Mouse (Mus musculus): Measurements from ENCODE around the gene Col4a1. TPM values are rescaled to one million over a fixed set of nuclear protein-coding genes. Genes with fewer than 3 reads are reported as not detected.

The Col4a1 gene
- polyA plus RNA-seq, 1 experiment from 2014 or later = 250 TPM

- H3K4me3 ChIP-seq (ENCODE audit: control insufficient read depth in 1 of 2, insufficient read depth in 1 of 2, low read depth in 1 of 2, low read length in 2 of 2) = no peak overlapping the region
- no peak overlapping the region for H3K4me2 ChIP-seq (ENCODE audit: low read length)
- no peak overlapping the region for H3K9ac ChIP-seq (ENCODE audit: low read length)
- H3K27me3 ChIP-seq (ENCODE audit: control insufficient read depth, insufficient read depth, low read length) = no peaks in the 10 kb centered on the region
- 79% methylated on average over 3 of the region's 3 CpGs for WGBS
- peaks cover 12% of the 10 kb centered on the region; the same call in 1 of the 2 replicates for H3K36me3 ChIP-seq (ENCODE audit: control insufficient read depth, insufficient read depth, low read length)
- ATAC-seq (ENCODE audit: insufficient number of reproducible peaks, insufficient read depth, low FRiP score, low read depth) = no peak
- 0 out of 2 replicates have a peak, but pooled peaks cover 4% of the 10 kb centered on the region for H3K9me3 ChIP-seq (ENCODE audit: control insufficient read depth, low read length)
- H3K4me1 ChIP-seq (ENCODE audit: control insufficient read depth in 2 of 2, insufficient read depth in 2 of 2, low read length in 2 of 2) = peaks cover 52 to 76% of the 10 kb centered on the region in 2 experiments
- H3K27ac ChIP-seq (replicated peaks in 1 of 2; ENCODE audit: control insufficient read depth in 1 of 2, insufficient read depth in 1 of 2, low read depth in 2 of 2, low read length in 2 of 2) = peak overlapping the region; percentile 75 to 81; a peak in 3 of 4 replicates
These were observed 35.0 kb downstream of the Col4a1 start for GRCm38 (mm10) chr8:11277602-11278051.

- H3K27ac ChIP-seq (replicated peaks in 1 of 2; ENCODE audit: control insufficient read depth in 1 of 2, insufficient read depth in 1 of 2, low read depth in 2 of 2, low read length in 2 of 2) = no peak overlapping the region
- H3K9ac ChIP-seq (ENCODE audit: low read length) = no peak overlapping the region
- H3K4me2 ChIP-seq (ENCODE audit: low read length) = no peak overlapping the region
- ATAC-seq (ENCODE audit: insufficient number of reproducible peaks, insufficient read depth, low FRiP score, low read depth) = no peak
- no peaks in the 10 kb centered on the region for H3K36me3 ChIP-seq (ENCODE audit: control insufficient read depth, insufficient read depth, low read length)
- peaks cover 57 to 81% of the 10 kb centered on the region in 2 experiments for H3K4me1 ChIP-seq (ENCODE audit: control insufficient read depth in 2 of 2, insufficient read depth in 2 of 2, low read length in 2 of 2)
- no peak overlapping the region for H3K4me3 ChIP-seq (ENCODE audit: control insufficient read depth in 1 of 2, insufficient read depth in 1 of 2, low read depth in 1 of 2, low read length in 2 of 2)
- 74% methylated on average over 6 of the region's 6 CpGs for WGBS
- no peaks in the 10 kb centered on the region for H3K27me3 ChIP-seq (ENCODE audit: control insufficient read depth, insufficient read depth, low read length)
- no peaks in the 10 kb centered on the region for H3K9me3 ChIP-seq (ENCODE audit: control insufficient read depth, low read length)
These were observed 36.3 kb downstream of the Col4a1 start for GRCm38 (mm10) chr8:11276286-11276685.

- H3K4me1 ChIP-seq (ENCODE audit: control insufficient read depth in 2 of 2, insufficient read depth in 2 of 2, low read length in 2 of 2) = peaks cover 58 to 64% of the 10 kb centered on the region in 2 experiments
- no peak overlapping the region for H3K9ac ChIP-seq (ENCODE audit: low read length)
- H3K27ac ChIP-seq (replicated peaks in 1 of 2; ENCODE audit: control insufficient read depth in 1 of 2, insufficient read depth in 1 of 2, low read depth in 2 of 2, low read length in 2 of 2) = peak overlapping the region; percentile 17 to 64
- peak overlapping the region; percentile 42 for H3K4me2 ChIP-seq (ENCODE audit: low read length)
- no peaks in the 10 kb centered on the region for H3K9me3 ChIP-seq (ENCODE audit: control insufficient read depth, low read length)
- H3K27me3 ChIP-seq (ENCODE audit: control insufficient read depth, insufficient read depth, low read length) = no peaks in the 10 kb centered on the region
- peak; percentile 27; the same call in 1 of the 2 replicates for ATAC-seq (ENCODE audit: insufficient number of reproducible peaks, insufficient read depth, low FRiP score, low read depth)
- no peak overlapping the region for H3K4me3 ChIP-seq (ENCODE audit: control insufficient read depth in 1 of 2, insufficient read depth in 1 of 2, low read depth in 1 of 2, low read length in 2 of 2)
- 11% methylated on average over 7 of the region's 7 CpGs for WGBS
- H3K36me3 ChIP-seq (ENCODE audit: control insufficient read depth, insufficient read depth, low read length) = no peaks in the 10 kb centered on the region
These were observed 38.2 kb downstream of the Col4a1 start for GRCm38 (mm10) chr8:11274415-11274814.

GRCm38 (mm10) chr8:11273506-11274158 is 39.0 kb downstream of the Col4a1 start:
- Histone ChIP-seq H3K4me3 (ENCODE audit: control insufficient read depth in 1 of 2, insufficient read depth in 1 of 2, low read depth in 1 of 2, low read length in 2 of 2) (no peak overlapping the region), H3K4me1 (ENCODE audit: control insufficient read depth in 2 of 2, insufficient read depth in 2 of 2, low read length in 2 of 2) (peaks cover 56% of the 10 kb centered on the region in 2 experiments), H3K9me3 (ENCODE audit: control insufficient read depth, low read length) (no peaks in the 10 kb centered on the region), H3K9ac (ENCODE audit: low read length) (no peak overlapping the region), H3K36me3 (ENCODE audit: control insufficient read depth, insufficient read depth, low read length) (no peaks in the 10 kb centered on the region), H3K27ac (replicated peaks in 1 of 2; ENCODE audit: control insufficient read depth in 1 of 2, insufficient read depth in 1 of 2, low read depth in 2 of 2, low read length in 2 of 2) (peak overlapping the region; percentile 17 to 64), H3K4me2 (ENCODE audit: low read length) (no peak overlapping the region), H3K27me3 (ENCODE audit: control insufficient read depth, insufficient read depth, low read length) (no peaks in the 10 kb centered on the region)
- no peak for ATAC-seq (ENCODE audit: insufficient number of reproducible peaks, insufficient read depth, low FRiP score, low read depth)
- 68% methylated on average over 15 of the region's 15 CpGs for WGBS

GRCm38 (mm10) chr8:11272205-11272604 is 40.4 kb downstream of the Col4a1 start:
- H3K4me3 ChIP-seq (ENCODE audit: control insufficient read depth in 1 of 2, insufficient read depth in 1 of 2, low read depth in 1 of 2, low read length in 2 of 2) = no peak overlapping the region
- peak overlapping the region; percentile 20 to 63 for H3K27ac ChIP-seq (replicated peaks in 1 of 2; ENCODE audit: control insufficient read depth in 1 of 2, insufficient read depth in 1 of 2, low read depth in 2 of 2, low read length in 2 of 2)
- 63% methylated on average over 6 of the region's 6 CpGs for WGBS
- no peaks in the 10 kb centered on the region for H3K9me3 ChIP-seq (ENCODE audit: control insufficient read depth, low read length)
- no peak overlapping the region for H3K4me2 ChIP-seq (ENCODE audit: low read length)
- no peaks in the 10 kb centered on the region for H3K36me3 ChIP-seq (ENCODE audit: control insufficient read depth, insufficient read depth, low read length)
- H3K4me1 ChIP-seq (ENCODE audit: control insufficient read depth in 2 of 2, insufficient read depth in 2 of 2, low read length in 2 of 2) = peaks cover 47 to 52% of the 10 kb centered on the region in 2 experiments
- no peak for ATAC-seq (ENCODE audit: insufficient number of reproducible peaks, insufficient read depth, low FRiP score, low read depth)
- H3K9ac ChIP-seq (ENCODE audit: low read length) = no peak overlapping the region
- no peaks in the 10 kb centered on the region for H3K27me3 ChIP-seq (ENCODE audit: control insufficient read depth, insufficient read depth, low read length)

GRCm38 (mm10) chr8:11270826-11271225 is 41.8 kb downstream of the Col4a1 start:
- Histone ChIP-seq H3K4me2 (ENCODE audit: low read length) (no peak overlapping the region), H3K4me1 (ENCODE audit: control insufficient read depth in 2 of 2, insufficient read depth in 2 of 2, low read length in 2 of 2) (peaks cover 43 to 55% of the 10 kb centered on the region in 2 experiments), H3K36me3 (ENCODE audit: control insufficient read depth, insufficient read depth, low read length) (peaks cover 5% of the 10 kb centered on the region; the same call in 1 of the 2 replicates), H3K4me3 (ENCODE audit: control insufficient read depth in 1 of 2, insufficient read depth in 1 of 2, low read depth in 1 of 2, low read length in 2 of 2) (no peak overlapping the region), H3K27ac (replicated peaks in 1 of 2; ENCODE audit: control insufficient read depth in 1 of 2, insufficient read depth in 1 of 2, low read depth in 2 of 2, low read length in 2 of 2) (0 out of 4 replicates have a peak overlapping the region, but pooled peaks of 1 of the 2 experiments have one; percentile 10), H3K9me3 (ENCODE audit: control insufficient read depth, low read length) (no peaks in the 10 kb centered on the region), H3K27me3 (ENCODE audit: control insufficient read depth, insufficient read depth, low read length) (no peaks in the 10 kb centered on the region), H3K9ac (ENCODE audit: low read length) (no peak overlapping the region)
- WGBS = 65% methylated on average over 6 of the region's 6 CpGs
- no peak for ATAC-seq (ENCODE audit: insufficient number of reproducible peaks, insufficient read depth, low FRiP score, low read depth)

- Histone ChIP-seq H3K4me2 (ENCODE audit: low read length) (no peak overlapping the region), H3K9ac (ENCODE audit: low read length) (no peak overlapping the region), H3K27me3 (ENCODE audit: control insufficient read depth, insufficient read depth, low read length) (no peaks in the 10 kb centered on the region), H3K27ac (replicated peaks in 1 of 2; ENCODE audit: control insufficient read depth in 1 of 2, insufficient read depth in 1 of 2, low read depth in 2 of 2, low read length in 2 of 2) (no peak overlapping the region), H3K36me3 (ENCODE audit: control insufficient read depth, insufficient read depth, low read length) (peaks cover 14% of the 10 kb centered on the region; the same call in 1 of the 2 replicates), H3K4me3 (ENCODE audit: control insufficient read depth in 1 of 2, insufficient read depth in 1 of 2, low read depth in 1 of 2, low read length in 2 of 2) (no peak overlapping the region), H3K9me3 (ENCODE audit: control insufficient read depth, low read length) (no peaks in the 10 kb centered on the region), H3K4me1 (ENCODE audit: control insufficient read depth in 2 of 2, insufficient read depth in 2 of 2, low read length in 2 of 2) (peaks cover 37 to 44% of the 10 kb centered on the region in 2 experiments)
- 64% methylated on average over 6 of the region's 6 CpGs for WGBS
- ATAC-seq (ENCODE audit: insufficient number of reproducible peaks, insufficient read depth, low FRiP score, low read depth) = no peak
These were observed 43.9 kb downstream of the Col4a1 start for GRCm38 (mm10) chr8:11268753-11269152.
